Mouse (Mus musculus): Measurements from ENCODE around the gene Susd4.

Susd4 gene

GRCm38 (mm10) chr1:182856636-182857035, 93.0 kb downstream of the Susd4 start:
- no peak for DNase-seq (ENCODE audit: low read depth, low spot score)

- peak; percentile 33 for DNase-seq (ENCODE audit: low read depth, low spot score)
Measured at GRCm38 (mm10) chr1:182861671-182862358, 98.2 kb downstream of the Susd4 start.

GRCm38 (mm10) chr1:182863396-182863795, 99.7 kb downstream of the Susd4 start:
- no peak for DNase-seq (ENCODE audit: low read depth, low spot score)

- DNase-seq (ENCODE audit: low read depth, low spot score): peak; percentile 45
Measured at GRCm38 (mm10) chr1:182867886-182868285, 104.2 kb downstream of the Susd4 start.

- peak; percentile 49 for DNase-seq (ENCODE audit: low read depth, low spot score)
Measured at GRCm38 (mm10) chr1:182868432-182869113, 104.9 kb downstream of the Susd4 start.

- DNase-seq (ENCODE audit: low read depth, low spot score): no peak
Measured at GRCm38 (mm10) chr1:182869114-182869456, 105.4 kb downstream of the Susd4 start.

- no peak for DNase-seq (ENCODE audit: low read depth, low spot score)
Measured at GRCm38 (mm10) chr1:182878156-182878555, 114.5 kb downstream of the Susd4 start.

- no peak for DNase-seq (ENCODE audit: low read depth, low spot score)
Measured at GRCm38 (mm10) chr1:182878719-182879118, 115.1 kb downstream of the Susd4 start.

- no peak for DNase-seq (ENCODE audit: low read depth, low spot score)
Measured at GRCm38 (mm10) chr1:182881246-182881645, 117.6 kb downstream of the Susd4 start.

- DNase-seq (ENCODE audit: low read depth, low spot score): peak; percentile 79
Measured at GRCm38 (mm10) chr1:182882611-182883010, 119.0 kb downstream of the Susd4 start.

- peak; percentile 71 for DNase-seq (ENCODE audit: low read depth, low spot score)
Measured at GRCm38 (mm10) chr1:182895698-182896097, 132.0 kb downstream of the Susd4 start.

GRCm38 (mm10) chr1:182897071-182897470, 133.4 kb downstream of the Susd4 start:
- DNase-seq (ENCODE audit: low read depth, low spot score): no peak

GRCm38 (mm10) chr1:182897506-182898138, 134.0 kb downstream of the Susd4 start:
- DNase-seq (ENCODE audit: low read depth, low spot score): peak; percentile 70

GRCm38 (mm10) chr1:182902095-182902494, 138.4 kb downstream of the Susd4 start:
- peak; percentile 82 for DNase-seq (ENCODE audit: low read depth, low spot score)

- DNase-seq (ENCODE audit: low read depth, low spot score): no peak
Measured at GRCm38 (mm10) chr1:182902906-182903305, 139.2 kb downstream of the Susd4 start.

- no peak for DNase-seq (ENCODE audit: low read depth, low spot score)
Measured at GRCm38 (mm10) chr1:182905669-182906068, 142.0 kb downstream of the Susd4 start.

- DNase-seq (ENCODE audit: low read depth, low spot score): peak; percentile 97
Measured at GRCm38 (mm10) chr1:182908050-182909036, 144.7 kb downstream of the Susd4 start.

GRCm38 (mm10) chr1:182909066-182909465, 145.4 kb downstream of the Susd4 start:
- no peak for DNase-seq (ENCODE audit: low read depth, low spot score)

- peak; percentile 22 for DNase-seq (ENCODE audit: low read depth, low spot score)
Measured at GRCm38 (mm10) chr1:182909596-182909995, 145.9 kb downstream of the Susd4 start.

- DNase-seq (ENCODE audit: low read depth, low spot score): no peak
Measured at GRCm38 (mm10) chr1:182912591-182912990, 148.9 kb downstream of the Susd4 start.

GRCm38 (mm10) chr1:182914121-182914908, 150.7 kb downstream of the Susd4 start:
- no peak for DNase-seq (ENCODE audit: low read depth, low spot score)

Measured in brain, adult 2 months (tissue).